Mouse (Mus musculus): ENCODE measurements around the gene Foxj3. TPM values are rescaled to one million over a fixed set of nuclear protein-coding genes. Genes with fewer than 3 reads are reported as not detected.

Gene Foxj3
- polyA plus RNA-seq, 1 experiment, result 47.9 TPM

DNA sequence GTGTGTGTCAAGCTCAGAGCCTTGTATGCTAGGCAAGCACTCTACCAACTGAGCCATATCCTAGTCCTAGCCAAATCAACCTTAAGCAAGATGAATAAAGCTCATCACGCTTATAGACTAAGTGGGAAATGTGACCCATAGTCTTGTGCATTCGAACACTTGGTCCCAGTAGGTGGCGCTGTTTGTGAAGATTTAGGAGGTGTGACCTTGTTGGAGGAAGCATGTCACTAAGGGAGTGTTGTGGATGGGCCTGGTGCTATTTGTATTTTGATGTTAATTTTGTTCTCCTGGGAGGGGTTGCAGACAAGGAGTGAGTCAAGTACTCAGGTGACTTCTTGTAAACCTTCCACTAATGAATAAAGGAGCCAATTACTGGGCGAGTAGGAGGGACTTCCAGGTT lies 105.9 kb downstream of the Foxj3 start:
- Histone ChIP-seq H3K9ac (ENCODE audit: low read depth, poor library complexity, severe bottlenecking) (no peak overlapping the region), H3K4me1 (ENCODE audit: control insufficient read depth, insufficient read depth, low read length) (no peaks in the 10 kb centered on the region), H3K9me3 (replicated peaks; ENCODE audit: control insufficient read depth, insufficient read depth, low read length, poor library complexity, severe bottlenecking) (peaks cover 8% of the 10 kb centered on the region), H3K36me3 (ENCODE audit: control insufficient read depth, insufficient read depth, low read length, poor library complexity, severe bottlenecking) (no peaks in the 10 kb centered on the region), H3K4me3 (ENCODE audit: low read depth, low read length) (no peak overlapping the region), H3K27me3 (ENCODE audit: control insufficient read depth, insufficient read depth, low read length, poor library complexity, severe bottlenecking) (no peaks in the 10 kb centered on the region), H3K27ac (ENCODE audit: insufficient read depth, low read length) (no peak overlapping the region)
- TF ChIP-seq EP300 (IDR thresholded peaks at IDR 0.05; ENCODE audit: insufficient read depth, low read depth, low read length) (no peak), POLR2A (IDR thresholded peaks at IDR 0.05; ENCODE audit: insufficient read depth, low read length) (no peak), CTCF (IDR thresholded peaks at IDR 0.05; ENCODE audit: low read depth, low read length) (no peak)

DNA sequence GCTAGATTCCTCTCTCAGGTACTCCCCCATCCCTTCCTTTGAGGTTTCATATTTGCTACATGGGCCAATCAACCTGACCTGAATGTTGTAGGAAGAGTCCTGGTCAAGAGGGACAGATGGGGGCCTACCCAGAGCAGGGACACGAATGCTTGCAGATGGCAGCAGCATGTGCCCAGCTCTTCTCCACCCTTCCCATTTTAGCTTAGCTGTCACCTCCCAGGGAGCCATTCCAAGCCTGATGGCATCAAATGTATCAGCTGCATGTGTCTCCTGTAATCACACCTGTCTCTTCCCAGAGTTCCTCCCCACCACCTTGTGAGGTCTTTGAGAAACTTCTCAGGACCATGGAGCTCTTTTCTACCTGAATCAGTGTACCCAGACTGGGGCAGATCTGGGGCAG lies 120.2 kb downstream of the Foxj3 start:
- TF ChIP-seq EP300 (IDR thresholded peaks at IDR 0.05; ENCODE audit: insufficient read depth, low read depth, low read length) (no peak), POLR2A (IDR thresholded peaks at IDR 0.05; ENCODE audit: insufficient read depth, low read length) (no peak), CTCF (IDR thresholded peaks at IDR 0.05; ENCODE audit: low read depth, low read length) (no peak)
- H3K27ac ChIP-seq (ENCODE audit: insufficient read depth, low read length), result no peak overlapping the region
- H3K9ac ChIP-seq (ENCODE audit: low read depth, poor library complexity, severe bottlenecking), result no peak overlapping the region
- H3K36me3 ChIP-seq (ENCODE audit: control insufficient read depth, insufficient read depth, low read length, poor library complexity, severe bottlenecking), result no peaks in the 10 kb centered on the region
- H3K9me3 ChIP-seq (replicated peaks; ENCODE audit: control insufficient read depth, insufficient read depth, low read length, poor library complexity, severe bottlenecking), result peaks cover 15% of the 10 kb centered on the region
- no peak overlapping the region for H3K4me3 ChIP-seq (ENCODE audit: low read depth, low read length)
- H3K27me3 ChIP-seq (ENCODE audit: control insufficient read depth, insufficient read depth, low read length, poor library complexity, severe bottlenecking), result no peaks in the 10 kb centered on the region
- no peaks in the 10 kb centered on the region for H3K4me1 ChIP-seq (ENCODE audit: control insufficient read depth, insufficient read depth, low read length)

DNA sequence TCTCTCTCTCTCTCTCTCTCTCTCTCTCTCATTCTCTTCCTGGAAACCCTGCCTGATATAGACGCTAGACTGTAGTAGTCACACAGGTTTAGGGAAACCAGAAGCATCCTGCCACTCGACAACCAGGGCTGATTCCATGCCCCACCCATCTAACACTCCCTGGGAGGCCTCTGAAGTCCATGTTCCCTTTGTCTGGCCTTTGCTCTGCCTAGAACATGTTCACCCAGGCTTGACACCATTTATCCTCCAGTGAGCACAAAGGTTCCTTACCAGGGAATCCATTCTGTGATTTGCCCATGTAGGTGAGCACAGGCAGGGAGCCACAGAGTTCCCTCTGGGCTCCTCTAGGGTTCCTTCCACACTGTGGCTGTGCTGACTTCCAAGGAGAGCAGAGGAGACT lies 121.4 kb downstream of the Foxj3 start:
- Histone ChIP-seq H3K27ac (ENCODE audit: insufficient read depth, low read length) (no peak overlapping the region), H3K4me3 (ENCODE audit: low read depth, low read length) (no peak overlapping the region), H3K27me3 (ENCODE audit: control insufficient read depth, insufficient read depth, low read length, poor library complexity, severe bottlenecking) (no peaks in the 10 kb centered on the region), H3K9me3 (replicated peaks; ENCODE audit: control insufficient read depth, insufficient read depth, low read length, poor library complexity, severe bottlenecking) (peaks cover 9% of the 10 kb centered on the region; the same call in 1 of the 2 replicates), H3K4me1 (ENCODE audit: control insufficient read depth, insufficient read depth, low read length) (no peaks in the 10 kb centered on the region), H3K9ac (ENCODE audit: low read depth, poor library complexity, severe bottlenecking) (no peak overlapping the region), H3K36me3 (ENCODE audit: control insufficient read depth, insufficient read depth, low read length, poor library complexity, severe bottlenecking) (no peaks in the 10 kb centered on the region)
- TF ChIP-seq EP300 (IDR thresholded peaks at IDR 0.05; ENCODE audit: insufficient read depth, low read depth, low read length), result no peak

DNA sequence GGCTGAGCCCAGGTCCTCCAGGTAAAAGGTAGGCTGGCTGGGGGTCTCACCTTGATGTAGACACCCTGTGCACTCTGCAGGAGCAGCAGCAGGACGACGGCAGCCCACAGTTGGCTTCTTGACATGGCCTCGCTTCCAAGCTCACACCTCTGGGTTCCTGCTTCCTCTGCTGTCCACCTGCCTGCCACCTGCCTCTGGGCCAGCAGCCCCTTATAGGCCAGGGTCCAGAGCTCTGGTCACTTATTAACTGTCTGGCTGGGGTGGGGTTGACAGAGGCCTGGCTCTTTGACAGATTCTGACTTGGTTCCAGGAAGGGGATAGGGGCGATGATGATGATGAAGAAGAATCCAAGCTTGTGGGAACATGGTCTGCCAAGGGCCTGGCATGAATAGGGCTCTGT lies 121.9 kb downstream of the Foxj3 start, which contains the start of gene Guca2b:
Gene Guca2b (minus strand): TSS at position 224 of the 400 bp plus-strand sequence.
- Histone ChIP-seq H3K27me3 (ENCODE audit: control insufficient read depth, insufficient read depth, low read length, poor library complexity, severe bottlenecking) (no peaks in the 10 kb centered on the region), H3K9ac (ENCODE audit: low read depth, poor library complexity, severe bottlenecking) (no peak within 1 kb of the TSS), H3K27ac (ENCODE audit: insufficient read depth, low read length) (no peak within 1 kb of the TSS), H3K4me3 (ENCODE audit: low read depth, low read length) (no peak within 1 kb of the TSS), H3K4me1 (ENCODE audit: control insufficient read depth, insufficient read depth, low read length) (no peaks in the 10 kb centered on the region), H3K36me3 (ENCODE audit: control insufficient read depth, insufficient read depth, low read length, poor library complexity, severe bottlenecking) (no peaks in the 10 kb centered on the region), H3K9me3 (replicated peaks; ENCODE audit: control insufficient read depth, insufficient read depth, low read length, poor library complexity, severe bottlenecking) (peaks cover 4% of the 10 kb centered on the region; the same call in 1 of the 2 replicates)
- TF ChIP-seq CTCF (IDR thresholded peaks at IDR 0.05; ENCODE audit: low read depth, low read length), result no peak
- no peak for TF ChIP-seq EP300 (IDR thresholded peaks at IDR 0.05; ENCODE audit: insufficient read depth, low read depth, low read length)
- no peak for TF ChIP-seq POLR2A (IDR thresholded peaks at IDR 0.05; ENCODE audit: insufficient read depth, low read length)

DNA sequence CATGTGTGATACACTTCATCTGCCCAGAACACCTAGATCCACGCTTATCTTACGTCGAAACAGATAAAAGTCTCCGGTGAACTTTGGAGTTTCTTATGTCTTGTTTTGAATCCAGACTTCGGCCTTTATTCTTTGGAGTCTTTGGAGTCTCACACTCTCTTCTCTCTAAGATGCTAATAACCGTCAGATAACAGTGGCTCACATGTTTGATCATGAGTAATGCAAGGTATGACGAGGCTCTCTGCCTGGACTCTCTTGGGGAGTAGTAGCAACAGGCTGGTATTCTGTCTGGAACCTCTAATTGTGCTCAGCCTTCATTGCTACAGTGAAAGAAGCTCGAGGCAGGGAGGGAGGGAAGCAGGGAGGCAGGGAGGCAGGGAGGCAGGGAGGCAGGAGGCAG lies 123.2 kb downstream of the Foxj3 start:
- Histone ChIP-seq H3K4me3 (ENCODE audit: low read depth, low read length) (no peak overlapping the region), H3K9me3 (replicated peaks; ENCODE audit: control insufficient read depth, insufficient read depth, low read length, poor library complexity, severe bottlenecking) (no peaks in the 10 kb centered on the region), H3K27ac (ENCODE audit: insufficient read depth, low read length) (no peak overlapping the region), H3K36me3 (ENCODE audit: control insufficient read depth, insufficient read depth, low read length, poor library complexity, severe bottlenecking) (no peaks in the 10 kb centered on the region), H3K4me1 (ENCODE audit: control insufficient read depth, insufficient read depth, low read length) (no peaks in the 10 kb centered on the region), H3K27me3 (ENCODE audit: control insufficient read depth, insufficient read depth, low read length, poor library complexity, severe bottlenecking) (no peaks in the 10 kb centered on the region), H3K9ac (ENCODE audit: low read depth, poor library complexity, severe bottlenecking) (no peak overlapping the region)
- no peak for TF ChIP-seq CTCF (IDR thresholded peaks at IDR 0.05; ENCODE audit: low read depth, low read length)
- no peak for TF ChIP-seq POLR2A (IDR thresholded peaks at IDR 0.05; ENCODE audit: insufficient read depth, low read length)
- no peak for TF ChIP-seq EP300 (IDR thresholded peaks at IDR 0.05; ENCODE audit: insufficient read depth, low read depth, low read length)

DNA sequence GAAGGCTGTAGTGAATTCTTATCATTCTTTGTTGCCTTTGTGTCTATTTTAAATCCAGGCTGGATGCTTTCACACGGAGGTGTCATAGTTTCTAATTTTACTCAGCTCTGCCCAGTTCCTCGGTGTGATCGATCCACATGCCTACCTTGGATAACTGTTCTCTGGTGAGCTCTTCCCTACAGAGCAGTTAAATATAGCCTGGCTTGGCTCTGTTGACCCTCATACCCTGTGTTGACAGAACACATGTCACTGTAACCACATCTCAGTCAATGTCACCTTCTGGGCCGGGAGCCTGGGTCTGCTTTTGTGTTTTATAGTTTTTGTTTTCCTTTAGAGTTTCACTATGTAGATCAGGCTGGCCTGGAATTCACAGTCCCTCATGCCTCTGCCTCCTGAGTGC lies 125.3 kb downstream of the Foxj3 start:
- Histone ChIP-seq H3K9ac (ENCODE audit: low read depth, poor library complexity, severe bottlenecking) (no peak overlapping the region), H3K9me3 (replicated peaks; ENCODE audit: control insufficient read depth, insufficient read depth, low read length, poor library complexity, severe bottlenecking) (no peaks in the 10 kb centered on the region), H3K27ac (ENCODE audit: insufficient read depth, low read length) (no peak overlapping the region), H3K4me3 (ENCODE audit: low read depth, low read length) (no peak overlapping the region), H3K27me3 (ENCODE audit: control insufficient read depth, insufficient read depth, low read length, poor library complexity, severe bottlenecking) (no peaks in the 10 kb centered on the region), H3K4me1 (ENCODE audit: control insufficient read depth, insufficient read depth, low read length) (no peaks in the 10 kb centered on the region), H3K36me3 (ENCODE audit: control insufficient read depth, insufficient read depth, low read length, poor library complexity, severe bottlenecking) (no peaks in the 10 kb centered on the region)
- TF ChIP-seq POLR2A (IDR thresholded peaks at IDR 0.05; ENCODE audit: insufficient read depth, low read length) (no peak), EP300 (IDR thresholded peaks at IDR 0.05; ENCODE audit: insufficient read depth, low read depth, low read length) (no peak), CTCF (IDR thresholded peaks at IDR 0.05; ENCODE audit: low read depth, low read length) (no peak)
